Mouse (Mus musculus) liver, embryonic 15.5 days (tissue): ENCODE measurements around the gene Rgs6. TPM values are rescaled to one million over a fixed set of nuclear protein-coding genes. Genes with fewer than 3 reads are reported as not detected.

Source experiments
- ATAC-seq: fragments of 200-750 bp; cut with Nextera tagmentation; 2 replicates; pipeline ENCODE4 v1.8.0; 2017; ENCODE audit warnings: moderate number of reproducible peaks, mild to moderate bottlenecking, moderate library complexity; ENCODE audit not compliant: insufficient read depth
- H3K27ac ChIP-seq: fragments of 300-500 bp; sonication (generic); replicated peaks from 2 replicates; pipeline ENCODE4 v1.5.1; 2015; ENCODE audit warnings: mild to moderate bottlenecking, inconsistent platforms
- H3K27me3 ChIP-seq: fragments of 300-500 bp; sonication (generic); 2 replicates; pipeline ENCODE4 v1.6.1; 2015; ENCODE audit warnings: mild to moderate bottlenecking, inconsistent platforms
- H3K36me3 ChIP-seq: fragments of 300-500 bp; sonication (generic); replicated peaks from 2 replicates; pipeline ENCODE4 v1.6.1; 2015; ENCODE audit warnings: moderate library complexity, mild to moderate bottlenecking, inconsistent platforms
- H3K4me1 ChIP-seq: fragments of 300-500 bp; sonication (generic); replicated peaks from 2 replicates; pipeline ENCODE4 v1.6.1; 2015; ENCODE audit warnings: inconsistent platforms
- H3K4me2 ChIP-seq: fragments of 300-500 bp; sonication (generic); 2 replicates; pipeline ENCODE4 v1.6.1; 2015; ENCODE audit warnings: moderate library complexity, mild to moderate bottlenecking, inconsistent platforms
- H3K4me3 ChIP-seq: fragments of 300-500 bp; sonication (generic); replicated peaks from 2 replicates; pipeline ENCODE4 v1.5.1; 2015; ENCODE audit warnings: mild to moderate bottlenecking, inconsistent platforms
- H3K9ac ChIP-seq: fragments of 300-500 bp; sonication (generic); 2 replicates; pipeline ENCODE4 v1.6.1; 2015; ENCODE audit warnings: moderate library complexity, mild to moderate bottlenecking, inconsistent platforms
- H3K9me3 ChIP-seq: fragments of 300-500 bp; sonication (generic); replicated peaks from 2 replicates; pipeline ENCODE4 v1.6.1; 2016; ENCODE audit warnings: inconsistent platforms
- WGBS: fragments of 180-500 bp; shearing (Covaris S2); methylation state at CpG from one replicate; pipeline ENCODE4 v1.1.7; 2015; ENCODE audit warnings: mixed read lengths; ENCODE audit not compliant: insufficient replicate concordance; 5-methylcytosine and 5-hydroxymethylcytosine counted together
- polyA plus RNA-seq: library from polyadenylated mRNA; unstranded; fragments of >200 nt; fragmentation: Nextera tagmentation; extraction: Ambion mirVana; gene quantifications from 2 replicates; pipeline ENCODE4 v1.2.1, GENCODE M21; 2015

Rgs6 gene
- polyA plus RNA-seq, 1 experiment from 2014 or later, result 0.10 TPM

DNA sequence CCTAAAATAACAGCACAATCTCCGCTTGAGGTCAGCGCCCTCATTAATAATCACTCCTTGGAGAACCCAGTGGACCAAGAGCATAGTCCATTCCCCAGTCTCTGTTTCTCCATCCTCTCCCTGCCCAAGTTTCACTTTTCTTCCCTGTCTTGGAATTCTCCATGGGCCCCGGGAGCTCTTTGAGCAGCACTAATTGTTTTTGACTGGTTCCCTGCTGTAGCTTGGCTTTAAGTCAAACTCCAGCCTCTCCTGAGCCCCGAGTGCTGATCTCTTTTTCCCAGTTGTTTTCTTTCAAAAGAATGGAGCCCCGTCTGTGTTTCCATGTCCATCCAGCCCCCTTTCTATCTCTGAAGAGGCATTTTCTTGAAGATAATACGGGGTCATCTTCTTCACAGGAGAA lies 12.3 kb downstream of the Rgs6 start:
- WGBS, result 61% methylated on average over 6 of the region's 6 CpGs
- ATAC-seq, result no peak

DNA sequence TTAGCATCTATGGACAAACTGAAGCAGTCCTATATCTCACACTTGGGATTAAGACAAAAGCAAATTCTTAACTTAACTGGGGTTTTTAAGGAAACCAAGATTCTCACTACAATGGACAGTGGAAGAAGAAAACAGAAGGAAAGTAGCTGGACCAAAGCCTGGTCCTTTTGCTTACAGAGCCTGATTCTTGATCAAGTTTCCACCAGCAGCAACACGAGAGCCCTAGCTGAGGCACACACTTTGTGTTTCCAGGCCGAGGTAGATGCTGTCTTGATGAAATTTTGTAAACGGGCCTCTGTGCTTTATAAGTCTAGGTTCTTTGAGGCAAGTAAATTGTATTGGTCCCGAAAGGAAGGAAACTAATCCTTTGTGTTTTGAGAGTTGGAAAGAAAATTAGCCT lies 14.7 kb downstream of the Rgs6 start:
- WGBS, result 58% methylated on average over 4 of the region's 4 CpGs
- Histone ChIP-seq H3K9ac (no peak overlapping the region), H3K4me3 (no peak overlapping the region), H3K4me2 (no peak overlapping the region), H3K36me3 (no peaks in the 10 kb centered on the region), H3K9me3 (no peaks in the 10 kb centered on the region), H3K27me3 (no peaks in the 10 kb centered on the region), H3K4me1 (no peaks in the 10 kb centered on the region), H3K27ac (no peak overlapping the region)
- ATAC-seq, result no peak

More for the DNA sequence above, 12.3 kb downstream of the Rgs6 start:
- no peaks in the 10 kb centered on the region for H3K27me3 ChIP-seq
- no peak overlapping the region for H3K4me3 ChIP-seq
- no peak overlapping the region for H3K27ac ChIP-seq
- no peaks in the 10 kb centered on the region for H3K9me3 ChIP-seq
- no peaks in the 10 kb centered on the region for H3K4me1 ChIP-seq
- H3K4me2 ChIP-seq, result no peak overlapping the region
- no peak overlapping the region for H3K9ac ChIP-seq
- H3K36me3 ChIP-seq, result no peaks in the 10 kb centered on the region

DNA sequence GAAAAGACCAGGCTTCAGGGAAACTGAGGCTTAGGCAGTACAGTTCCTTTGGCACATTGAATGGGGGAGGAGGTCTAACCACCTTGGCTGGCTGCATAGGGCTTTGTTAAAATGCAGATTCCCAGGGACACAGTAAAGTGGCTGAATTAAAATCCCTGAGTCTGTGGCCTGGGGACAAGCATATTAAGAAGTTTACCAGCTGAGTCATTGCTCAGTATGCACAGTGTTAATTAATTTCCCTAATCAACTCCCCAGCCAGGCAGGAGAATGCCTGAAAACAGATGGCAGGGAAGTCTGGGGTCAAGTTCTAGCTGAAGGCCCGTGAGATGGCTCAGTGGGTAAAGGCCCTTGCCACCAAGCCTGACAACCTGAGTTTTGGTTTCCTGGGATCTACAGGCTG lies 15.2 kb downstream of the Rgs6 start:
- Histone ChIP-seq H3K27me3 (no peaks in the 10 kb centered on the region), H3K9me3 (no peaks in the 10 kb centered on the region), H3K9ac (no peak overlapping the region), H3K4me1 (no peaks in the 10 kb centered on the region), H3K27ac (no peak overlapping the region), H3K4me3 (no peak overlapping the region), H3K4me2 (no peak overlapping the region), H3K36me3 (no peaks in the 10 kb centered on the region)
- WGBS, result 63% methylated on average over 1 of the region's 1 CpGs
- ATAC-seq, result no peak

DNA sequence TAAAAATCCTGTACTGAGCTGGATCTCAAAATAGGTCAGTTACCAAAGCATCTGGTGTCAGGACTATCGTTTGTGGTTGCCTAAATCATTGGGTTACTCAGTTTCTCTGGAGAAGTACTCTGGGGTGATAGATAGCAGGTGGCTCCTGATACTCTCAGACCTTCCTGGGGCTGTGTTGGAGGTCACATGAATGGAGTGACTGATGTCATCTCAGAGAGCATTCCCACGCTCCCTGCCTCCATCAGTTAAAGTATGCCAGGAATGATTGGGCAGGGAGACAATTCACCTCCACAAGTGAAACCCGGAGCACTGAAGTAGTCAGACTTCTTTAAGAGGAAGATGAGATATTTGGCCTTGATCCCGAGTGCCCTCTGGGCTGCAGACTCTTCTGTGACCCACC lies 15.9 kb downstream of the Rgs6 start:
- Histone ChIP-seq H3K4me2 (no peak overlapping the region), H3K27me3 (no peaks in the 10 kb centered on the region), H3K4me1 (no peaks in the 10 kb centered on the region), H3K9me3 (no peaks in the 10 kb centered on the region), H3K9ac (no peak overlapping the region), H3K36me3 (no peaks in the 10 kb centered on the region), H3K4me3 (no peak overlapping the region), H3K27ac (no peak overlapping the region)
- WGBS, result 48% methylated on average over 4 of the region's 4 CpGs
- ATAC-seq, result no peak

DNA sequence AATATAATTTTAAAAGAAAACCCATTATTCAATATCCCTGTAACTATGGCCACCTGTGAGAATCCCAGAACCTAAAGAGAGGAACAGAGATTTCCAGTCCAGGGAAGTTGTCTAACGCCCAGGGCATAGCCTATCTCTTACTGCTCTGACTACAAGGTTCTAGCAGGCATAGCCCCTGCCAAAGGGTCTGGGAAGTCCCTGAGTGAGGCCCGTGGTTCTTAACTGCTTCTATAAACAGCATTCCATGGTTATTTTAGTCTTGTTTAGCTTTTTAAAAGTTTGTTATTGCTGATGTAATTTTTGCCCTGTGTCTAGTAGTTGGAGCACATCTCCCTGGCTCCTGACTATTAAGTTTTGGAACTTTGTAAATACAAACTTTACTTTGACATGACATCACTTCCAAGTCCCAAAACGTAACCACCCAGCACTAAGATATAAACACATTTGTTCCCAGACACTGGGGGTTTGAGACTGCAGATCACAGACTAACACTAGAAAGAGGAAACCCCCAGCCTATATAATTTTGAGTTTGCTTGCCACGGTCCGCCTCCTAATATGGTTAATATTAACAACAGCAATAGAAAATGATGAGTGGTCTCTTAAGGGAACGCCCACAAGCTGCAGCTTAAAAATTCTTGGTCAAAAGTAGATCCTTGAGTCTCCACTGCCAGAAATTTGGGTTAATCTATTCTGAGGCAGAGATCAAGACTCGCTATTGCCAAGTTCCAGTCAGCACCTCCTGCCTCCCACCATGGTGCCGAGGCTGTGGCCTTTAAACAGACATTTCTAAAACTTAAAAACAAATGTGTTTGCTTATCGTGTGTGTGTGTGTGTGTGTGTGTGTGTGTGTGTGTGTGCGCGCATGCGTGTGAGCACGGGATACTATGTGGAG lies 24.9 kb downstream of the Rgs6 start:
- Histone ChIP-seq H3K4me2 (no peak overlapping the region), H3K27me3 (peaks cover 35% of the 10 kb centered on the region), H3K9ac (no peak overlapping the region), H3K4me1 (0 out of 2 replicates have a peak, but pooled peaks cover 5% of the 10 kb centered on the region), H3K9me3 (no peaks in the 10 kb centered on the region), H3K36me3 (no peaks in the 10 kb centered on the region), H3K4me3 (no peak overlapping the region), H3K27ac (no peak overlapping the region)
- ATAC-seq, result no peak
- WGBS, result 63% methylated on average over 13 of the region's 13 CpGs

DNA sequence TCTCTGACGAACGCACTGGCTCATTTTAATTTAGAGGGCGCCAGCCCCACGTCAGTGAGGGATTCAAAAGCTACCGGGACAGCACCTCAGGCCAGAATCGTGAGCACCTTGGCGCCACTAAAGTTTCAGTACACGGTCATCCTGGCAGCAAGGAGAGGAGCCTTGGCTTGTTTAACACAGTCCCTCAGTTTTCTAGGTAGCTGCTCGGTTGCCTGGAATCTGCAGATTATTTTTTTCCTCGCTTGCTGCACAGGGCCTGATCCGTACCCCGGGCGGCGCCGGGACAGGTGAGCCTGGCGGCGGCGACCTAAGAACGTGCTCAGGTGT lies 28.4 kb downstream of the Rgs6 start:
- 0 out of 2 replicates have a peak, but pooled peaks cover 5% of the 10 kb centered on the region for H3K4me1 ChIP-seq
- H3K4me2 ChIP-seq, result peak overlapping the region; percentile 67
- no peaks in the 10 kb centered on the region for H3K9me3 ChIP-seq
- WGBS, result 3% methylated on average over 19 of the region's 19 CpGs
- peaks cover 60% of the 10 kb centered on the region for H3K27me3 ChIP-seq
- H3K9ac ChIP-seq, result no peak overlapping the region
- no peaks in the 10 kb centered on the region for H3K36me3 ChIP-seq
- peak overlapping the region; percentile 44 for H3K4me3 ChIP-seq
- H3K27ac ChIP-seq, result no peak overlapping the region
- no peak for ATAC-seq

DNA sequence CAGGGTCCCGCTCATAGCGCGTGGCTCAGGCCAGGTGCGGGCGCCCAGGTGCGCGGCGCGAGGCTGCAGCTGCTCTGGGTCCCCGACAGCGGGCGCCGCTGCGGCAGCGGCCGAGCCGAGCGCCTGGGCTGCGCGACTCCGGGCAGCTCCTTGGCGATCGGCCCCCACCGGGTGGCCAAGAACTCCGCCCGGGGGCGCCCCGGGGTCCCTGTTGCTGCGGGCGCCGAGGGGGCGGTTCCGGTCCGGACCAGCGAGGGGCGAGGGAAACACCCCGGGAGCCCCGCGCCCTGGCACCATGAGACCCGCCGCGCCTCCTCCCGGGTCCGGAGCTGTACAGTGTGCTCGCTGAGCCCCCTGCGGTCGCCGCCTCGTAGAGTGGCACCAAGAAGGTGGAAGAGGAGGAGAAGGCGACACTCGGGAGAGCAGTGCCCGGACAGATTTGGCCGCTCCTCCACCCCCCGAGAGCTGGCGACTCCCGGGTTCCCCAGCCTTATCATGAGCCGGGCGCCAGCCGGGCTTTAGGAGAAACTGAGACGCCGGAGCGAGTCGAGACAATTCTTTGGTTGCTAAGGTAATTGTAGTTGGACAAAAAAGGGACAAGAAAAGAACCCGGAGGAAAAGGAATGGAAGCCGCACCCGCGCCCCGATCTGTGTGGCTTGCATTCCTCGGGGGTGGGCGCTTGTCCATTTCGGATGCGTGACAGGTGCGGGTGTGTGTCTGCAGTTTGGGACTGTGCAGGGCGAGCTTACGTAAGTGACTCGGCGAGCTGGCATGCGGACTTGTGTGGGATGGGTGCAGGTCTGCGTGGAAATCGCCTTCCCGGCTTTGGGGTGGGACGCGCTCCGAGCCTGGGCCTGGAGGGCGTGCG lies 29.0 kb downstream of the Rgs6 start:
- Histone ChIP-seq H3K4me2 (peak overlapping the region; percentile 67), H3K4me3 (peak overlapping the region; percentile 44), H3K36me3 (no peaks in the 10 kb centered on the region), H3K27me3 (peaks cover 60% of the 10 kb centered on the region), H3K4me1 (0 out of 2 replicates have a peak, but pooled peaks cover 5% of the 10 kb centered on the region), H3K27ac (no peak overlapping the region), H3K9ac (no peak overlapping the region), H3K9me3 (no peaks in the 10 kb centered on the region)
- ATAC-seq, result no peak
- WGBS, result 2% methylated on average over 86 of the region's 86 CpGs

DNA sequence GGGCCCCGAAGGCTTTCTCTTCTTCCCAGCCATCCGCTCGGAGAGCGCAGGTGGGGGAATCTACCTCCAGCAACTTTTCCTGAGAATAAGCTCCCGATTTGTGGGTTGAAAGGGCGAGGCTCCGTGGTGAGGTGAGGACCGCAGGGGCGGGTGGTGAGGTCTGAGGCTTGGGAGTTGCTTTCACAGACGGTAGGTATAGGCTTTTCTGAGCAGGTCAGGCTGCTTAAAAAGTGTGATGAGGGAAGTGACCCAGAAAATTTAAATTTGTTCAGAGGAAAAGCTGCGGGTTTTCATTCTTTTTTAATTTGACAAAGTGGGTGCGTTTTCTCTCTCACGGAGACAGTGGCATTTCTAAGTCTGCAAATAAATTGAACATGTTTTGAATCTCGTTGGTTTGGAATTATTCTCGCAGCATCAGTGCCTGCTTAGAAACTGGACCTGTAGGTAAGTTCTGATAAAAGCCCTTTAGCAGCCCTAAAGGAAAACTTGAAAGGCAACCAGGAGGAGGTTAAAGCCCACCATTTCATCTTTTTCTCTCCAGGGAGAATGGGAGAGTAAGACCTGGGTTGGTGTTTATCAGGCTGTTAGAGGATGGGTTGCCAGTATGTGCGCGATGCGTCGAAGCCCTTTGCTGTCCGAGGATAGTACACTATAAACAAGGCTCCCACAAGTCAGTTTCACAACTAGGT lies 29.7 kb downstream of the Rgs6 start:
- 20% methylated on average over 20 of the region's 20 CpGs for WGBS
- peak overlapping the region; percentile 44; the same call in 1 of the 2 replicates for H3K4me3 ChIP-seq
- no peak overlapping the region for H3K9ac ChIP-seq
- ATAC-seq, result no peak
- H3K4me1 ChIP-seq, result 0 out of 2 replicates have a peak, but pooled peaks cover 5% of the 10 kb centered on the region
- peaks cover 60% of the 10 kb centered on the region for H3K27me3 ChIP-seq
- no peaks in the 10 kb centered on the region for H3K36me3 ChIP-seq
- H3K27ac ChIP-seq, result no peak overlapping the region
- no peaks in the 10 kb centered on the region for H3K9me3 ChIP-seq
- H3K4me2 ChIP-seq, result peak overlapping the region; percentile 67

DNA sequence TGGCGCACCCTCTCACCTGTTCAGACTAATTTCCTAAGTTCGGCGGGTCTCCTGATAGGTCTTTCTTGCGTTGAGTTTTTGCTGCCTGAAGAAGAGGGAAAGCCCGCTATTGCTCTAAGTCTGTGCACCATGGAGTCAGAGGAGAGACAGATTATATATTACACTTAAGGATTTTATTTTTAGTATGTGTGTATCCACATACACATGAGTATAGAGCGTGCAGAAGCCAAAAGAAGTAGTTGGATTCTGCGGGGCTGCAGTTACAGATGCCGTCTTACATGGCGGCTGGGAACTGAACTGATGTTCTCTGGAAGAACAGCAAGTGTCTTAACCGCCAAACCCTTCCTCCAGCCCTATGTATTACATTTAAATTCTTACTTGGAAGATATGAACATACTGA lies 52.3 kb downstream of the Rgs6 start:
- H3K4me3 ChIP-seq, result no peak overlapping the region
- no peaks in the 10 kb centered on the region for H3K9me3 ChIP-seq
- H3K4me2 ChIP-seq, result no peak overlapping the region
- H3K9ac ChIP-seq, result no peak overlapping the region
- H3K36me3 ChIP-seq, result no peaks in the 10 kb centered on the region
- H3K4me1 ChIP-seq, result no peaks in the 10 kb centered on the region
- WGBS, result 85% methylated on average over 10 of the region's 10 CpGs
- no peaks in the 10 kb centered on the region for H3K27me3 ChIP-seq
- ATAC-seq, result no peak
- H3K27ac ChIP-seq, result no peak overlapping the region

DNA sequence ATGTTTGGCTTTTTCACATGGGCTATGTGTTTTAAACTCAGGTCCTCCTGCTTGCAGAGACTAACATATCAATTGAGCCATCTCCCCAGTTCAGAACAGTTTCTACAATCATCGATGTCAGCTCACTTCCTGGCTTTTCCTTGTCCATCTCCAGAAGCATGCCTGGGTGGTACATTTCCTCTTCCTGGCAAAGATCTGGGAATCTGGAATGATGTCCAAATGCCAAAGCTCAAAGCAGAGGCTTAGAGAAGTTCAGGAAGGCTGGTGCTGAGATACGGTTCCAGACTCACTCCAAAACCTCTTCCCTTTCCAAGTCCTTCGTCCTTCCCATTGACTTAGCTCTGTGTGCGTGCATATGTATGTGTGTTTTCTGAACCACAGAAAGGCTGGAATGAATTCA lies 59.8 kb downstream of the Rgs6 start:
- Histone ChIP-seq H3K27me3 (no peaks in the 10 kb centered on the region), H3K9ac (no peak overlapping the region), H3K27ac (no peak overlapping the region), H3K36me3 (no peaks in the 10 kb centered on the region), H3K4me3 (no peak overlapping the region), H3K9me3 (no peaks in the 10 kb centered on the region), H3K4me1 (no peaks in the 10 kb centered on the region), H3K4me2 (no peak overlapping the region)
- WGBS, result 64% methylated on average over 4 of the region's 4 CpGs
- no peak for ATAC-seq

DNA sequence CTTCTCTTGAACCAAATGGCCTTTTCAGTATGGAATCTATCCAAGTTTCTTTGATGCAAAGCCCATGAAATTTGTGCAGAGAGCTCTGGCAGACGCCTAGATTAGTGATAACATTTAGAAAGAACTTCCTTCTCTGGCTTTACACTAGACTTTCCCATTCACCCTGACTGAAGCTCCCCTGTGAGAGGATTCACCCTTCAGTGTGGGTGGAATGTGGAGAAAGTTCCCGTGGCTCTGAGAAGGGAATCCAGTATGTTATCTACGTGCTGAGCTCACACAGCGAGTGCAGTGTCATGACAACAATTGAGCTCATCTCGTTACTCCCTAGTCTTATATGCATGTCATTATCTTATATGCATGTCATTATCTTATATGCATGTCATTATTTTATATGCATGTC lies 61.9 kb downstream of the Rgs6 start:
- Histone ChIP-seq H3K36me3 (no peaks in the 10 kb centered on the region), H3K9ac (no peak overlapping the region), H3K4me1 (no peaks in the 10 kb centered on the region), H3K4me3 (no peak overlapping the region), H3K27me3 (no peaks in the 10 kb centered on the region), H3K9me3 (no peaks in the 10 kb centered on the region), H3K4me2 (no peak overlapping the region), H3K27ac (no peak overlapping the region)
- WGBS, result 49% methylated on average over 5 of the region's 5 CpGs
- ATAC-seq, result no peak
